Mouse (Mus musculus) bone marrow, adult 2 months (tissue): ENCODE results near the gene Dapp1.

Experiments
- CTCF ChIP-seq: fragments of 200-500 bp; IDR thresholded peaks from 2 replicates; pipeline ENCODE4 v1.5.1; 2011; ENCODE audit warnings: low read length, control low read depth; ENCODE audit not compliant: control insufficient read depth, insufficient read depth
- POLR2A ChIP-seq: fragments of 200-500 bp; IDR thresholded peaks from 2 replicates; pipeline ENCODE4 v1.6.1; 2011; ENCODE audit warnings: low read depth, mild to moderate bottlenecking, control low read depth, low read length, borderline replicate concordance; ENCODE audit not compliant: control insufficient read depth

DNA sequence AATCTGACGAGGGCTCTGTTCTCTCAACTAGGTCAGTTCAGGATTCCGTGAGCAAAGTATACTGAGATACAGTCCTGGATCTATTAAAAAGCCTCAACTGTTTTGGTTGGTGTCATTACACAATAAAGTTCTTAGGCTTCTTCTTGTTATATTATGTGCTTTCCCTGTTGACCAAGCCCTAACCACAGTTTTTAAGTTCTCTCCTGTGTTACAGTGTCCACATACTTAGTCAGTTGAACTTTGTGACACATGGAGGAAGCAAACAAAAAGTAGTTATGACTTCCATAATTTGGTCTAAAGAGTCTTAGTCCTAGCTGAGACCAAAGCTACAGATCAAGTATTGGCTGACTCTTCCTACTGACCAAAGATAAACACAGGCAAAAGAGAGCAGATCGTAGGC, 34.5 kb downstream of the Dapp1 start:
- no peak for TF ChIP-seq POLR2A
- no peak for TF ChIP-seq CTCF
